Mouse (Mus musculus): ENCODE measurements around the gene Ncaph. TPM values are rescaled to one million over a fixed set of nuclear protein-coding genes. Genes with fewer than 3 reads are reported as not detected.
"Not testable (repeated sequence)": the region's sequence is repeated elsewhere in the genome, so short reads cannot be mapped to it uniquely, and the experiment has no call there.

Ncaph gene
- polyA plus RNA-seq, 1 experiment from 2014 or later: 74.9 TPM

DNA sequence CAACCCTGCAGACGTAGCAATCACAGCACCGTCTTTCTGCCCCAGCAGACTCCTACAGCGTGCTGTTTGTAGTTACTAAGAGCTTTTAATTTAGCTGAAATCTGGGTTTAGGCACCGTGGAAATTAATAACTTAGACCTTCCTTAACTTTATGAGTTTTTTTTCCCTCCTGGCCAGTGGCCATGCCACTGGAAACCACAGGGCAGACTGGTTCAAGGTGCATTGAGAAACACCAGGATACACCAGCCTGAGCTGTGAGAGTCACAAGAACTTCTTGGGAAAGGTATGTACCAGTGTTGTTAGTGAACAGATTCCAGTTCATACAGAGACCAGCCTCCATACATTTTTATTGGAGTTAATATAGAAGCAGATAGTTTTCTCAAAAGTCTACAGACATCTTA, 4.7 kb upstream of the Ncaph start:
- WGBS: 96% methylated on average over 4 of the region's 4 CpGs
- Histone ChIP-seq H3K4me1 (peaks cover 45% of the 10 kb centered on the region), H3K27ac (no peak overlapping the region), H3K9me3 (replicated peaks) (0 out of 2 replicates have a peak, but pooled peaks cover 3% of the 10 kb centered on the region), H3K4me3 (no peak overlapping the region), H3K4me2 (no peak overlapping the region), H3K9ac (no peak overlapping the region), H3K27me3 (no peaks in the 10 kb centered on the region), H3K36me3 (ENCODE audit: poor library complexity, severe bottlenecking) (peaks cover 23% of the 10 kb centered on the region)
- no peak for ATAC-seq

DNA sequence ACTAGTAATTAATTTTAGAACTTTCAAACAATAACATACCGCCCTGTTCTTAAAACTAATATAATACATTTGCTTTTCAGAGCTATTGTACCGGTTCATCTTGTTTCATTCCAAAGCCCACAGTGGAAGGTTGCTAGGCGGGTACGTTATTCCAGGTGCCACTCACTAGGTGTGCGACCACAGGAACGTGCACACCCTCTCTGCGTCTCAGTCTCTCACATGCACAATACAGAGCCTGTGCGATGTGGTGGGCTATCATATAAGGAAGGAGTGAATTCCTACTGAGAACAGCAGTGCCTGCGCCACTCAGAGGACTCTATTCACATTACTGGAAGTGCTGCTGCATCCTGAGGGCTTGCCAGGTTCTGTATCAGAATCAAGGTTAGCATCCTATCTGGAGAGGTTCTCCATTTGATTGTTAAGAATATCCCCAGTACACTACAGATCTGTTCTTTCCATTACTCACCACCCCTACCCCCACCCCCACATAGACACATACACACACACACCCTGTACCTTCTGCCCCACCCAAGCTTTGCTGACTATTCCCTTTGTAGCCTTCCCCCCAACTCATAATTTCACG, 4.2 kb upstream of the Ncaph start:
- Histone ChIP-seq H3K9ac (no peak overlapping the region), H3K4me1 (peaks cover 47% of the 10 kb centered on the region), H3K4me2 (no peak overlapping the region), H3K4me3 (no peak overlapping the region), H3K9me3 (replicated peaks) (0 out of 2 replicates have a peak, but pooled peaks cover 3% of the 10 kb centered on the region), H3K27ac (peak overlapping the region; percentile 61), H3K36me3 (ENCODE audit: poor library complexity, severe bottlenecking) (peaks cover 23% of the 10 kb centered on the region), H3K27me3 (no peaks in the 10 kb centered on the region)
- no peak for ATAC-seq
- 79% methylated on average over 10 of the region's 10 CpGs for WGBS

DNA sequence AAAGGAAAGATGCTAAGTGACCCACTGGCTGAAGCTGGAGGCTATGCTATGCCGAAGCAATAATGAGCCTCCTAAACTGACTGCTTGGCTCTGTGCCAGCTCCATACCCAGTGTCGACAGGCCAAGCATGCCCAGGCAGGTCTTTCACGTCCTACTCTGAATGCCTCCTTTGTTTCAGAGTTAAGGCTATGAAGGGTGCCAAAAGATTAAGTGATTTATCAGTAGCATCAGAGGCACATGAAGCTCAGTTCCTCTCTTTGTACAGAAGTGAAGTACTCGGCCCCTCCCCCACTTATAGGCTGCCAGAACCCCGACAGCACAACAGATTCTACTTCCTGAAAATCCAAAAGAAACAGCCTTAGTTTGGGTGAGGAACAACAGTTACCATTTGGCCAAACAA, 3.2 kb upstream of the Ncaph start:
- 0 out of 2 replicates have a peak, but pooled peaks cover 3% of the 10 kb centered on the region for H3K9me3 ChIP-seq (replicated peaks)
- H3K9ac ChIP-seq: no peak overlapping the region
- 6% methylated on average over 5 of the region's 5 CpGs for WGBS
- no peaks in the 10 kb centered on the region for H3K27me3 ChIP-seq
- peak; percentile 59 for ATAC-seq
- H3K36me3 ChIP-seq (ENCODE audit: poor library complexity, severe bottlenecking): peaks cover 23% of the 10 kb centered on the region
- no peak overlapping the region for H3K4me3 ChIP-seq
- peaks cover 47% of the 10 kb centered on the region for H3K4me1 ChIP-seq
- peak overlapping the region; percentile 79 for H3K27ac ChIP-seq
- peak overlapping the region; percentile 27 for H3K4me2 ChIP-seq

DNA sequence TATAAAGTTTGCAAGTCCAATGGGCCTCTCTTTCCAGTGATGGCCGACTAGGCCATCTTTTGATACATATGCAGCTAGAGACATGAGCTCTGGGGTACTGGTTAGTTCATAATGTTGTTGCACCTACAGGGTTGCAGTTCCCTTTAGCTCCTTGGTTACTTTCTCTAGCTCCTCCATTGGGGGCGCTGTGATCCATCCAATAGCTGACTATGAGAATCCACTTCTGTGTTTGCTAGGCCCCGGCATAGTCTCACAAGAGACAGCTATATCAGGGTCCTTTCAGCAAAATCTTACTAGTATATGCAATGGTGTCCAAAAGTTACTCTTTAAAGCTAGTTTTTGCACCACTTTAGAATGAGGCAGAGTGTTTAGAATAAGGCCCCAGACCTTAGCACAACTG, 1.5 kb upstream of the Ncaph start:
- not testable (repeated sequence) for H3K9ac ChIP-seq; H3K27ac ChIP-seq; H3K27me3 ChIP-seq; H3K4me2 ChIP-seq; H3K9me3 ChIP-seq (replicated peaks); ATAC-seq; H3K4me3 ChIP-seq
- 57% methylated on average over 3 of the region's 3 CpGs for WGBS
- H3K4me1 ChIP-seq: peaks cover 54% of the 10 kb centered on the region
- H3K36me3 ChIP-seq (ENCODE audit: poor library complexity, severe bottlenecking): peaks cover 14% of the 10 kb centered on the region

DNA sequence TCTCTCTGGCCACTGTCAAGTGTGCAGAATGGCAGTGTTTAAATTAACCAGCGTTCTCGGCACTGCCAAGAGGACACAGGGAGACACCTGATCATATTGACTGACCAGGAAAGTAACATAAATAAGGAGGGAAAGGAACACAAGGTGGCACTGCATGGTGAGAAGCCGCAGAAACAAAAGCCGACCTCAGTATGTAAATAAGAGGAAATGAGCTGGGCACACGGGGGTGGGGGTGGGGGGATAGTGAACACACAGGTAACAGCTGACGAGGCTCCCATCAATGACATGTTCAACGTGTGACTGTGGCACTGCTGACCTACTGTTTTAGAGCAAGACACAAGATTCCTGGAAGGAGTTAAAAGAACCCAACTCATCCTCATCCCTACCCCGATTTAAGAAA, 2.4 kb downstream of the Ncaph start:
- H3K27ac ChIP-seq: no peak overlapping the region
- H3K36me3 ChIP-seq (ENCODE audit: poor library complexity, severe bottlenecking): peaks cover 18% of the 10 kb centered on the region
- WGBS: 80% methylated on average over 8 of the region's 8 CpGs
- no peak overlapping the region for H3K4me3 ChIP-seq
- H3K9me3 ChIP-seq (replicated peaks): no peaks in the 10 kb centered on the region
- peaks cover 35% of the 10 kb centered on the region for H3K4me1 ChIP-seq
- ATAC-seq: no peak
- no peaks in the 10 kb centered on the region for H3K27me3 ChIP-seq
- peak overlapping the region; percentile 63 for H3K4me2 ChIP-seq
- H3K9ac ChIP-seq: no peak overlapping the region

DNA sequence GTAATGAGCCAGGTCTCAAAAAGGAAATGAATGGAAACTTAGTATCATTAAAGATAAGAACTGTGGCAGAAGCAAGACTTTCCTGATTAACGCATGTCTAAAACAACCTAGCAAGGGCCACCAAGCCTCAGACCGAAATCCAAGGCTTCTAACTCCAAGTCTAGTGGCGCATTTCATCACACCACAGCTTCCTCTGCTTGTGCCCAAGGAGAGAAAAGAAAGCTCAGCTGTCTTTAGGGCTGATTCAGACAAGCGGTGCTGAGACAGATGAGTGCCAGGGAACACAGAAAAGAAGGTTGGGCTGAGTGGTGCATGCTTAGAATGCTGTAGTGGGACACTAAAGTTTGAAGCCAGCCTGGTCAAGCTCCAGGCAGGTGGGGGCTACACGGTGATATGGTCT, 4.8 kb downstream of the Ncaph start:
- H3K9ac ChIP-seq: no peak overlapping the region
- peaks cover 24% of the 10 kb centered on the region for H3K4me1 ChIP-seq
- no peak overlapping the region for H3K27ac ChIP-seq
- no peaks in the 10 kb centered on the region for H3K27me3 ChIP-seq
- no peak for ATAC-seq
- no peak overlapping the region for H3K4me3 ChIP-seq
- H3K4me2 ChIP-seq: no peak overlapping the region
- WGBS: 87% methylated on average over 5 of the region's 5 CpGs
- H3K36me3 ChIP-seq (ENCODE audit: poor library complexity, severe bottlenecking): peaks cover 43% of the 10 kb centered on the region
- no peaks in the 10 kb centered on the region for H3K9me3 ChIP-seq (replicated peaks)

DNA sequence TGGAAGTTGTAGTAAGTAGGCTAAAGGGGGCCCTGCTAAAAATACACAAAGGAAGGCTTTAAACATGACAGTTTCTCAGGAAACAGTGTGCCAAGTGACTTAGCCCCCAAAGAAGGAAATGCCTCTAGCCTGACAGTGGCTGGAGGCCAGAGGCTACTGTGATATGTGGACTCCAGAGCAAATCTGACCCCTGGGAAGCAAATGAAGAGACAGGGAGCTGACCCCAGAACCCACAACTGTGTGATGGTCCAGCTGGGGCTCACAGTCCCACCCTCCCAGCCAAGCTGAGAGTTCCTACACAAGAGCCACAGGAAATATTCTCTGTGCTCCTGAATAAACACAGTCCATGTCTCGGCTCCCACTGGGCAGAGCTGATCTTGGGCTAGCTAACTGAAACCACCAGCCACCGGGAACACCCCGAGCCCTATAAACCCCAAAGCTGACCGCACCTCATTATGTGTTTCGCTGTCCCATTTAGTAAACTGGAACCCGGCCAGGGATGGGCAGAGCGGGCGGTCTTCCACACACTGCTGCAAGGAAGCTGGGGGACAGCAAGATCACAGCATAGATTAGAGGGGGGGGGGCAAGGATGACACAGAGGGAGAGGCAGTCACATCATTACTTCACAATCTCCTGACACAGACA, 12.0 kb downstream of the Ncaph start:
- ATAC-seq: no peak
- no peak overlapping the region for H3K4me3 ChIP-seq
- no peak overlapping the region for H3K4me2 ChIP-seq
- H3K4me1 ChIP-seq: no peaks in the 10 kb centered on the region
- H3K9ac ChIP-seq: no peak overlapping the region
- WGBS: 89% methylated on average over 8 of the region's 8 CpGs
- H3K9me3 ChIP-seq (replicated peaks): no peaks in the 10 kb centered on the region
- H3K27ac ChIP-seq: no peak overlapping the region
- no peaks in the 10 kb centered on the region for H3K27me3 ChIP-seq
- H3K36me3 ChIP-seq (ENCODE audit: poor library complexity, severe bottlenecking): peaks cover 94% of the 10 kb centered on the region

DNA sequence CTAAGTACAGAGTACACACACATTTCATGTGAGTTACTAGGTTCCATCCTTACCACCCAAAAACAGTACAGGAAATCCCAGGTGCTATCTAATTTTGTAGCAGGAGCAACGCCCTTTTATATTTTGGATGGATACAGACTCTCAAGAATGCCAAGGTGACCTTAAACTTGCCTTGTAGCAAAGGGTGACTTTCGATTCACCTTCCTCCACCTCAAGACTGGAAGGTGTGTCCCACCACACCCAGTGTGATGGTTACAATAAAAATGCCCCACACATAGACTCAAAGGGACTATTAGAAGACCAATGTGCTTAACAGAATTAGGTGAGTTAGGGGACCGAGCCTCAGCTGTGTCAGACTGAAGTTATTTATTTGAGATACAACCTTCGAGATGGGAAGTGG, 24.8 kb downstream of the Ncaph start:
- Histone ChIP-seq H3K9ac (no peak overlapping the region), H3K4me1 (no peaks in the 10 kb centered on the region), H3K27me3 (no peaks in the 10 kb centered on the region), H3K4me3 (no peak overlapping the region), H3K36me3 (ENCODE audit: poor library complexity, severe bottlenecking) (peaks cover 97% of the 10 kb centered on the region), H3K27ac (no peak overlapping the region), H3K9me3 (replicated peaks) (no peaks in the 10 kb centered on the region), H3K4me2 (no peak overlapping the region)
- WGBS: 93% methylated on average over 4 of the region's 4 CpGs
- ATAC-seq: no peak

DNA sequence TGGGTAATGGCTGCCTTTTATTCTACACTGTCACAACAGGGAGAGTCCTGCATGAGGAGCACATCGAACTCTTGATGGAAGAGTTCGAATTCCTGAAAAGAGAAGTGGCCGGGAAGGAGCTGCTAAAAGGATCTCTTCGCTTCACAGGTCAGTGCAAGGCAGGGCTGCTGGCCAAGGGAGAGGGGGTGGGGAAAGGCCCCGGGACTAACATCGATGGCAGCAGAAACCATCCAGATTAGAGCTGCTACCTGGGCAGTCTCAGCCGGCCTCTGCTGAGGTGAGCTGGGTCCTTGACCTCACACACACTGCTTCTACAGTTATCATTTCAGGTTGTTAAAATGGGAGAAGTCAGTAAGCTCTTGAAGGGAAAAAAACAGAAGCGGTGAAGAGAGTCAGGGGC, 41.8 kb downstream of the Ncaph start:
- ATAC-seq: no peak
- WGBS: 77% methylated on average over 8 of the region's 8 CpGs
- no peaks in the 10 kb centered on the region for H3K4me1 ChIP-seq

DNA sequence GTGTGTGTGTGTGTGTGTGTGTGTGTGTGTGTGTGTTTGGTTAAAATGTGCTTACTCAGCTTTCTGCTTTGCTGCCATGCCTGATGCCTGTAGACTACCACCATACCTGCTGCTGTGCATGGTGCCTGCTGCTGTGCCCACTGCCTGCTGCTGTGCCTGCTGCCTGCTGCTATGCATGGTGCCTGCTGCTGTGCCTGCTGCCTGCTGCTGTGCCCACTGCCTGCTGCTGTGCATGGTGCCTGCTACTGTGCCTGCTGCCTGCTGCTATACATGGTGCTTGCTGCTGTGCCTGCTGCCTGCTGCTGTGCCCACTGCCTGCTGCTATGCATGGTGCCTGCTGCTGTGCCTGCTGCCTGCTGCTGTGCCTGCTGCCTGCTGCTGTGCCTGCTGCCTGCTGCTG, 43.6 kb downstream of the Ncaph start:
- not testable (repeated sequence) for H3K9ac ChIP-seq; H3K27ac ChIP-seq; ATAC-seq; H3K4me1 ChIP-seq; H3K4me2 ChIP-seq; H3K9me3 ChIP-seq (replicated peaks); H3K4me3 ChIP-seq; H3K27me3 ChIP-seq; H3K36me3 ChIP-seq (ENCODE audit: poor library complexity, severe bottlenecking)

More for the DNA sequence above, 41.8 kb downstream of the Ncaph start:
- Histone ChIP-seq H3K4me3 (no peak overlapping the region), H3K4me2 (no peak overlapping the region), H3K9ac (no peak overlapping the region), H3K36me3 (ENCODE audit: poor library complexity, severe bottlenecking) (0 out of 2 replicates have a peak, but pooled peaks cover 3% of the 10 kb centered on the region), H3K27me3 (no peaks in the 10 kb centered on the region), H3K27ac (no peak overlapping the region), H3K9me3 (replicated peaks) (no peaks in the 10 kb centered on the region)

DNA sequence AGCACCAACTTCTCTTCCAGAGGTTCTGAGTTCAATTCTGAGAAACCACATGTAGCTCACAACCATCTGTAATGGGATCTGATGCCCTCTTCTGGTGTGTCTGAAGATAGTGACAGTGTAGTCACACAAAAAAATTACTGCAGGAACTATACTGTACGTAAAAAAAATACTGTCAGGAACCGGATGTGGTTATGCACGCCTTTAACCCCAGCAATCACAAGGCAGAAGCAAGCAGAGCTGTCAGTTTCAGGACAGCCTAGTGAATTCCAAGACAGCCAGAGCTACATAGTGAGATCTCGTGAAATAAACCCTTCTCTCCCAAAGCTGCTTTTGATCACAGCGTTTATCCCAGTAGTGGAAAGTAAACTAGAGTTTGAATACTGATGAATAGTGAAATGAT, 47.5 kb downstream of the Ncaph start:
- Histone ChIP-seq H3K4me1 (no peaks in the 10 kb centered on the region), H3K36me3 (ENCODE audit: poor library complexity, severe bottlenecking) (0 out of 2 replicates have a peak, but pooled peaks cover 3% of the 10 kb centered on the region), H3K27me3 (no peaks in the 10 kb centered on the region), H3K27ac (no peak overlapping the region), H3K4me3 (no peak overlapping the region), H3K9me3 (replicated peaks) (no peaks in the 10 kb centered on the region), H3K4me2 (no peak overlapping the region), H3K9ac (no peak overlapping the region)
- no peak for ATAC-seq
- 92% methylated on average over 5 of the region's 5 CpGs for WGBS

DNA sequence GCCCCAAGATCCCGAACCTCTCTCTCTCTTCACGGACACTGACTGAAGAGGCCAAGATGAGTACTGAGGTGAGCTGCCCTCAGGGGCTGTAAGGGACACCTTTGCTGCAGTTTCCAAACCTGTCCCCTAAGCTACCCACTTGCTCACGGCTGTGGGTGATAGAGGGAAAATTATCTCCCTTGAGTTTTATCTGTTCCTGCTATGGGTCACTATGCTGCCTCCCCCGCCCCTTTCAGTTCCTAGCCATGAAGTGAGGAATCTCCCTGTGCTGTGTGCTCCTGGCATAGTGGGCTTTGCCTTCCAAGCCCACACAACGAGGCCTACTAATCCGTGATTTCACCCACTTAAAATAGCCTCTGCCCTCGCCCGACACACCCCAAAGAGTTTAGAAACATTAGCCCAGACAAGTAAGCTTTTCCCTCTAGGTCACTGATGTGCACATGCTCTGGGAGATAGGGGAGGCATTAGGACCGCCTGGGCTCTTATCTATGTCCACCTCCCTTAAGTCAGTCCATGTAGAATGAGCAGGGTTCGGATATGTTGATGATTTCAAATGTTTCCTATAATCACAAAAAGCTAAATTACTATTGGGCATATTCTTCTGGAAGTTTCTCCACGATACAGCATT, 53.0 kb downstream of the Ncaph start:
- 89% methylated on average over 11 of the region's 11 CpGs for WGBS

More for the DNA sequence above, 53.0 kb downstream of the Ncaph start:
- no peak overlapping the region for H3K4me2 ChIP-seq
- H3K36me3 ChIP-seq (ENCODE audit: poor library complexity, severe bottlenecking): no peaks in the 10 kb centered on the region
- no peak overlapping the region for H3K4me3 ChIP-seq
- no peak overlapping the region for H3K27ac ChIP-seq
- no peaks in the 10 kb centered on the region for H3K9me3 ChIP-seq (replicated peaks)
- ATAC-seq: no peak
- H3K27me3 ChIP-seq: no peaks in the 10 kb centered on the region
- H3K9ac ChIP-seq: no peak overlapping the region
- no peaks in the 10 kb centered on the region for H3K4me1 ChIP-seq

Measured in forebrain, embryonic 13.5 days (tissue).